Mouse (Mus musculus): ENCODE measurements at regions not wholly inside any gene's neighbourhood (a gene's known extent, or its start where the extent isn't known, plus 50 kb on each side); places are given as distances from the start of the nearest gene placed in this dataset.

GRCm38 (mm10) chr2:128240054-128240453 is 114.2 kb downstream of the Bcl2l11 start:
- TF ChIP-seq EP300 (IDR thresholded peaks at IDR 0.05; ENCODE audit: low read depth) (no peak), CTCF (IDR thresholded peaks at IDR 0.05; ENCODE audit: low read depth) (no peak)
